Mouse (Mus musculus) CD8-positive naive resting alpha-beta T cell, adult 2 months (primary cell): ENCODE results near the gene Sorcs2.
A peak's percentile ranks its signal among the peaks of the same experiment; 100 is the strongest.

Source experiments
- DNase-seq, 2 experiments: peaks; one replicate each; pipeline ENCODE4 v3.0.0; 2022; ENCODE audit warnings: low read depth in 2 of 2, low spot score in 2 of 2

Gene Sorcs2

GRCm38 (mm10) chr5:36359535-36360243, 38.2 kb downstream of the Sorcs2 start:
- DNase-seq, result no peak

- no peak for DNase-seq
These were observed 39.8 kb downstream of the Sorcs2 start for GRCm38 (mm10) chr5:36358161-36358560.

- DNase-seq, result no peak
These were observed 41.3 kb downstream of the Sorcs2 start for GRCm38 (mm10) chr5:36356659-36357058.

- no peak for DNase-seq
These were observed 42.3 kb downstream of the Sorcs2 start for GRCm38 (mm10) chr5:36355683-36356082.

GRCm38 (mm10) chr5:36353679-36354078, 44.3 kb downstream of the Sorcs2 start:
- no peak for DNase-seq

GRCm38 (mm10) chr5:36353194-36353593, 44.7 kb downstream of the Sorcs2 start:
- no peak for DNase-seq

- no peak for DNase-seq
These were observed 51.2 kb downstream of the Sorcs2 start for GRCm38 (mm10) chr5:36346698-36347097.

GRCm38 (mm10) chr5:36339283-36339682, 58.7 kb downstream of the Sorcs2 start:
- no peak for DNase-seq

- no peak for DNase-seq
These were observed 61.7 kb downstream of the Sorcs2 start for GRCm38 (mm10) chr5:36336252-36336651.

GRCm38 (mm10) chr5:36335661-36336060, 62.3 kb downstream of the Sorcs2 start:
- no peak for DNase-seq

GRCm38 (mm10) chr5:36334227-36334626, 63.7 kb downstream of the Sorcs2 start:
- DNase-seq, result no peak

- no peak for DNase-seq
These were observed 67.3 kb downstream of the Sorcs2 start for GRCm38 (mm10) chr5:36330472-36331155.

GRCm38 (mm10) chr5:36326057-36327010, 71.6 kb downstream of the Sorcs2 start:
- no peak for DNase-seq

- no peak for DNase-seq
These were observed 73.8 kb downstream of the Sorcs2 start for GRCm38 (mm10) chr5:36324140-36324572.

GRCm38 (mm10) chr5:36323526-36323925, 74.4 kb downstream of the Sorcs2 start:
- peak; percentile 61 to 65 for DNase-seq

GRCm38 (mm10) chr5:36321581-36321980, 76.4 kb downstream of the Sorcs2 start:
- DNase-seq, result no peak

GRCm38 (mm10) chr5:36320667-36321066, 77.3 kb downstream of the Sorcs2 start:
- DNase-seq, result no peak

GRCm38 (mm10) chr5:36317641-36318368, 80.1 kb downstream of the Sorcs2 start:
- no peak for DNase-seq

- no peak for DNase-seq
These were observed 82.8 kb downstream of the Sorcs2 start for GRCm38 (mm10) chr5:36315106-36315505.

GRCm38 (mm10) chr5:36313353-36314079, 84.4 kb downstream of the Sorcs2 start:
- no peak for DNase-seq
